8 mouse cellular contexts compared by ENCODE assay signal in the genomic region with DNA sequence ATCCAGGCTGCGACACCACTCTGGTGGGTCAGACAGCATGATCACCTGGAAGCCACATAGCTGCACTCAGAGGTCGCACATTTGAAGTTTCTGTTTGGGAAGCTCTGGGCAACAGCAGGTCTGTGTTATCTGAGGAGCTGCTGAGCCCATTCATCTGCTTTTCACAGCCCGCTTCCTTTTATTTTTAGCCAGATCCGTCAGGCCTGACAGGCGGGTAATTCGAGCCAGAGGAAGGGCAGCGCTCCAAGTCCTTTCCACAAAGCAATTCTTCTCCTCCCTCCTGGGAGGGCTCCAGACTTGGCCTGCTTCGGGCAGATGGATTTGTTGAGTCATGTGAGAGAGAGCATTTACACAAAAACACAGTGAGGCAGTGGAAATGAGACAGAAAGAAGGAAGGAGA.
DNase-seq lines count a peak whose midpoint lies in the region; ATAC-seq and TF ChIP-seq lines count a peak whose summit lies in the region.

No protein-coding gene starts in this region.

- peak; percentile 10 for DNase-seq in R1 (ENCODE audit: low read depth, low spot score)
- peak; percentile 97 for DNase-seq in gastrocnemius, adult 2 months
- DNase-seq in hindbrain, embryonic 14.5 days (ENCODE audit: low spot score), result peak; percentile 89
- DNase-seq in layer of hippocampus, postnatal 25 days (ENCODE audit: extremely low spot score in 1 of 2, low spot score in 1 of 2), result peak; percentile 63 to 79
- DNase-seq in lung, postnatal 0 days (ENCODE audit: low spot score), result peak; percentile 97
- DNase-seq in retina, embryonic 14.5 days (ENCODE audit: low spot score), result peak; percentile 66

- peak; percentile 85 for TF ChIP-seq EP300 in lung, postnatal 0 days (IDR thresholded peaks at IDR 0.05)

- peaks cover 63% of the 10 kb centered on the region for H3K4me1 ChIP-seq in hindbrain, embryonic 14.5 days (replicated peaks; ENCODE audit: control insufficient read depth, insufficient read depth, low read length)
- peaks cover 38% of the 10 kb centered on the region; the same call in 1 of the 2 replicates for H3K4me1 ChIP-seq in lung, postnatal 0 days (ENCODE audit: insufficient read depth, low read depth, low read length)

- TF ChIP-seq CTCF in gastrocnemius, adult 2 months (IDR thresholded peaks at IDR 0.05), result no peak
- no peak for TF ChIP-seq CTCF in lung, postnatal 0 days (IDR thresholded peaks at IDR 0.05)

- peak overlapping the region; percentile 20 for H3K4me2 ChIP-seq in hindbrain, embryonic 14.5 days (replicated peaks)
- H3K4me2 ChIP-seq in lung, postnatal 0 days (replicated peaks; ENCODE audit: low read depth, low read length), result peak overlapping the region; percentile 41

- H3K27ac ChIP-seq in gastrocnemius, adult 2 months, result peak overlapping the region; percentile 92
- peak overlapping the region; percentile 82 for H3K27ac ChIP-seq in hindbrain, embryonic 14.5 days
- H3K27ac ChIP-seq in lung, postnatal 0 days (ENCODE audit: low read length), result peak overlapping the region; percentile 57

- peak overlapping the region; percentile 58 for H3K4me3 ChIP-seq in gastrocnemius, adult 2 months
- no peak overlapping the region for H3K4me3 ChIP-seq in hindbrain, embryonic 14.5 days (replicated peaks; ENCODE audit: low read length)
- H3K4me3 ChIP-seq in lung, postnatal 0 days (ENCODE audit: low read depth, low read length), result no peak overlapping the region

- H3K9me3 ChIP-seq in hindbrain, embryonic 14.5 days (ENCODE audit: control insufficient read depth, low read length), result no peaks in the 10 kb centered on the region
- H3K9me3 ChIP-seq in lung, postnatal 0 days (ENCODE audit: low read length), result no peaks in the 10 kb centered on the region

- intact Hi-C loops in gastrocnemius, adult 2 months (cut with DNase I), result loop anchor here (1.0 to 5.0 kb wide), 2 partner anchors 15 to 234 kb away; no protein-coding TSS in a partner anchor

- H3K27me3 ChIP-seq in hindbrain, embryonic 14.5 days (ENCODE audit: control insufficient read depth, insufficient read depth, low read length), result no peaks in the 10 kb centered on the region
- H3K27me3 ChIP-seq in lung, postnatal 0 days (replicated peaks; ENCODE audit: insufficient read depth, low read length), result no peaks in the 10 kb centered on the region

- peak overlapping the region; percentile 45; the same call in 1 of the 2 replicates for H3K9ac ChIP-seq in hindbrain, embryonic 14.5 days
- H3K9ac ChIP-seq in lung, postnatal 0 days (replicated peaks; ENCODE audit: low read depth), result no peak overlapping the region

- no peaks in the 10 kb centered on the region for H3K36me3 ChIP-seq in hindbrain, embryonic 14.5 days (replicated peaks; ENCODE audit: control insufficient read depth, insufficient read depth)
- no peaks in the 10 kb centered on the region for H3K36me3 ChIP-seq in lung, postnatal 0 days (ENCODE audit: insufficient read depth, low read length)

- 1% methylated on average over 8 of the region's 8 CpGs for WGBS in hindbrain, embryonic 14.5 days
- WGBS in lung, postnatal 0 days, result under 1% methylated on average over 8 of the region's 8 CpGs

- peak; percentile 61 for ATAC-seq in common myeloid progenitor, adult 5-6 weeks (replicated peaks; ENCODE audit: low read depth, poor library complexity, severe bottlenecking)
- ATAC-seq in hindbrain, embryonic 14.5 days (ENCODE audit: low FRiP score), result peak; percentile 83
- ATAC-seq in lung, postnatal 0 days, result peak; percentile 79
- ATAC-seq in CD4-positive, CD25-positive, alpha-beta regulatory T cell, adult 4 months, result no peak

Comparison
In these comparisons a context has a peak if more than half of its experiments do, and no peak if none do; other contexts are left out.
1. DNase-seq: peak in every context shown above with its lines; median percentile 97 in gastrocnemius, adult 2 months; 97 in lung, postnatal 0 days; 89 in hindbrain, embryonic 14.5 days; 71 in layer of hippocampus, postnatal 25 days; 66 in retina, embryonic 14.5 days; 10 in R1.